Mouse (Mus musculus) thymus, adult 2 months (tissue): ENCODE results near the gene Fam98c. TPM values are rescaled to one million over a fixed set of nuclear protein-coding genes. Genes with fewer than 3 reads are reported as not detected.

Experiments used
- DNase-seq: peaks from one replicate; pipeline ENCODE4 v3.0.0; 2021
- H3K27ac ChIP-seq: fragments of 200-500 bp; 2 replicates; pipeline ENCODE4 v1.5.1; 2012; ENCODE audit warnings: low read length, control low read depth; ENCODE audit not compliant: control insufficient read depth, insufficient read depth
- H3K27me3 ChIP-seq: fragments of 200-500 bp; 2 replicates; pipeline ENCODE4 v1.6.1; 2012; ENCODE audit warnings: mild to moderate bottlenecking, low read length, moderate library complexity, mixed read lengths; ENCODE audit not compliant: control insufficient read depth, insufficient read depth
- H3K36me3 ChIP-seq: fragments of 200-500 bp; 2 replicates; pipeline ENCODE4 v1.6.1; 2012; ENCODE audit warnings: mild to moderate bottlenecking, low read length, moderate library complexity; ENCODE audit not compliant: control insufficient read depth, insufficient read depth
- H3K4me1 ChIP-seq: fragments of 200-500 bp; replicated peaks from 2 replicates; pipeline ENCODE4 v1.6.1; 2012; ENCODE audit warnings: low read length; ENCODE audit not compliant: control insufficient read depth, insufficient read depth
- H3K4me3 ChIP-seq: fragments of 200-500 bp; 2 replicates; pipeline ENCODE4 v1.5.1; 2012; ENCODE audit warnings: mild to moderate bottlenecking, low read length, control low read depth, moderate library complexity; ENCODE audit not compliant: control insufficient read depth, insufficient read depth
- CTCF ChIP-seq: fragments of 200-500 bp; IDR thresholded peaks from 2 replicates; pipeline ENCODE4 v1.5.1; 2012; ENCODE audit warnings: mild to moderate bottlenecking, control low read depth, low read length, moderate library complexity, borderline replicate concordance; ENCODE audit not compliant: control insufficient read depth, poor library complexity, insufficient read depth; ENCODE audit errors: extremely low read depth
- POLR2A ChIP-seq: fragments of 200-500 bp; IDR thresholded peaks from 2 replicates; pipeline ENCODE4 v1.6.1; 2012; ENCODE audit warnings: mild to moderate bottlenecking, low read length, control low read depth, moderate library complexity; ENCODE audit not compliant: control insufficient read depth, poor library complexity, insufficient read depth; ENCODE audit errors: extremely low read depth
- WGBS: fragments of 180-500 bp; shearing (Covaris S2); methylation state at CpG from one replicate; pipeline ENCODE4 v1.1.7; 2018; 5-methylcytosine and 5-hydroxymethylcytosine counted together
- polyA plus RNA-seq: library from polyadenylated mRNA; depleted of rRNA; stranded (reverse); fragments of >200 nt; gene quantifications from 2 replicates; pipeline ENCODE4 v1.2.3, GENCODE M21; 2012

Fam98c gene
- polyA plus RNA-seq, 1 experiment = 92.3 TPM

DNA sequence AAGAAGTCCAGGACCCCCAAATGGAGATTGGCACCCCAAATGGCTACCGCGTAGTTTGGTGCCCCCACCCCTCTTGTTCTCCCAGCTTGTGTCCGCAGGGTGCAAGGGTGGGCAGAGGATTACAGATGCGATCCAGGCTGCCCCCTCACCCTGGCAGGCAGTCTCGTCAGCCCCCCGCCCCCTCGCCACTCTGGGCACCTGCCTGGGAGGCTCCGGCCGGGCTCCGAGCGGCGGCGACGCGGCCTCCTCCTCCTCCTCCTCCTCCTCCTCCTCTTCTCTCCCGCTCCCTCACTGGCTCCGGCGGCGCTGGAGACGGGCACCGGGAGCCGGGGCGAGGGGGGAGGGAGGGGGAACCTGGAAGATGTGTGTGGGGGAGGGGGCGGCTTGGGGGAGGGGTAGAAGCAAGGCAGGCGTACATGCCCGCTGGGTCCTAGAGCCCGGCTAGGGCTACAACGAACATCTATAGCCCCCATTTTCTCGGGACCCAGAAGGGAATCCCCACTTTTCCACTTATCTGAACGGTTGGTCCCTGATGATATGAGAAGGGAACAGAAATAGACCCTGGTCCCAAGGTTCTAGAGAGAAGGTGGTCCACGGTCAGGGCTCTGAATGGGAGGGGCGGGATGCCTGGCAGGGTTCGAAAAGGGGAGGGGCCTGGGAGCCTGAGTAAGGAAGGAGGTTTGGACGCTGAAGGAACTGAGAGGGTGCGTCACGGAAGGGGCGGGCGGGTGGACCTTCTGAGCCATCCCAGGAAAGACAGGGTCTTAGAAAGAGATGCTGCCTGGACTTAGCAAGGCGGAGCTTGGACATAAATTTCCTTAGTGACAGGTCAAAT, 13.4 kb upstream of the Fam98c start:
- DNase-seq = peak; percentile 25
- H3K4me1 ChIP-seq = peaks cover 31% of the 10 kb centered on the region
- TF ChIP-seq CTCF (no peak), POLR2A (no peak)

DNA sequence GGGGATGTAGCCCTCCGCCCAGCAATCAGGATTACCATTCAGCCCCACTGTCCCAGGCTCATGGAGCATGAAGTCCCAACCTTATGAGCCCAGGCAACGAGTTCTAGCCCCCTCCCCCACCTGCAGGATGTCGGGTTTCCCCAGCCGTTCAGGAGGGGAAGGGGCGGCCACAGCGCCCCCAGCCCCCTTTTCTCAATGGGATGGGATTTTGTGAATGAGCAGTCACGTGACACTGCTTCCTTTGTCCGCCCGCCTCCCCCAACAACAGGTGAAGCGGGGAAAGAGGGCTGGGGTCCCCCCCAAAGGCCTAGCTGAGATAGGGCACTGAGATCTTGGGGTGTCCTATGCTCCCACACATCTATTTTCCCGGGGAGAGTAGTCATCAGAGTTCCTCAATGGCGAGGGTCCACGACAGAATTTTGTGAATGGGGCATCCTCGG, 12.8 kb upstream of the Fam98c start:
- 11% methylated on average over 14 of the region's 14 CpGs for WGBS
- no peak for TF ChIP-seq CTCF
- no peak for TF ChIP-seq POLR2A
- H3K4me1 ChIP-seq = peaks cover 31% of the 10 kb centered on the region

More for the DNA sequence above, 13.4 kb upstream of the Fam98c start:
- no peak overlapping the region for H3K27ac ChIP-seq
- WGBS = 2% methylated on average over 31 of the region's 39 CpGs
- peaks cover 20% of the 10 kb centered on the region for H3K36me3 ChIP-seq
- H3K4me3 ChIP-seq = peak overlapping the region; percentile 31
- peaks cover 21% of the 10 kb centered on the region for H3K27me3 ChIP-seq

DNA sequence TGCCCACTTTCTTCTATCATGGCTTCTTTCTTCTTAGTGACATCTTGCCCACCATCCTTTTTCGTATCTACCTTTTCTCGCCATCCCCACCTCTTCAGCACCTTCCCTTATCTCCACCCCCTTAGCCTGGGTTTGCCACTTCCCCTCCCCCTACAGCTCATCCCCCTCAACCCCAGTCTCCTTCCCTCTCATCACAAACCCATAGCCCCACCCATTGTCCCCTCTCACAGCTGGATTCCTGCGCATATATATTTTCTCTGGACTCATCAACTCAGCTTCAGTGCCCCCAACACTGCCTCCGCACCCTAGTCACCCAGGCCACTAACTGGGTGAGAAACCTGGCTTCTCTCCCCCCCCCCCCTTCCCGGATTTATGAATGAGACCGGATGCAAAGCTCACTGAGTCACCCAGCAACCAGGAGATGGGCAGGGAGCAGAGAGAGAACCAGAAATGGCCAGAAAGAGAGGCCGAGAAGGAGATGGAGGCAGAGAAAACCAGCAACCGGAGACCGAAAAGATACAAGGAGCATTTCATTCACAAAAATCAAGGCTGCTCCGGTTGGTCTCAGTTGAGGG, 12.2 kb upstream of the Fam98c start:
- 56% methylated on average over 10 of the region's 10 CpGs for WGBS
- Histone ChIP-seq H3K4me3 (no peak overlapping the region), H3K27me3 (peaks cover 21% of the 10 kb centered on the region), H3K27ac (no peak overlapping the region), H3K36me3 (peaks cover 8% of the 10 kb centered on the region), H3K4me1 (peaks cover 31% of the 10 kb centered on the region)
- TF ChIP-seq CTCF (no peak), POLR2A (no peak)
- DNase-seq = no peak

More for the DNA sequence above, 12.8 kb upstream of the Fam98c start:
- Histone ChIP-seq H3K36me3 (peaks cover 14% of the 10 kb centered on the region), H3K4me3 (peak overlapping the region; percentile 31; the same call in 1 of the 2 replicates), H3K27me3 (peaks cover 21% of the 10 kb centered on the region), H3K27ac (no peak overlapping the region)
- DNase-seq = no peak

DNA sequence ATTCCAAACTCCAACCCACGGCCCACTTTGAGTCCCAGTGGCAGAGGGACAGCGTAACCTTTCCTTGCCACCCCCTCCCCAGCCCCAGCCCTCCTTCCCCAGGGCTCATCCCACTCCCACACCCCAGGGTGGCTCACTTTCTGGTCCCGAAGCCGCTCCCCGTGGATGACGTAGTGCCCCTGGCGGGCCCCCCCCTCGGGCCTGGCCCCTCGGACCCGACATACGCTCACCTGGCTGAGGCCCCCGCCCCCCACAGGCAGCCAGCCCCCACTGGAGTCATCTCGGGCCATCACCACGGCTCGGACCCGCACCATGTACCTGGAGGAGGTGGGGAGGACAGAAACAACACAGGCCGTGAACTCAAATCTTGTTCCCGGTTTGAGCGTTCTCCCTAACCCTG, 11.6 kb upstream of the Fam98c start:
- no peak for DNase-seq
- 86% methylated on average over 18 of the region's 19 CpGs for WGBS
- peaks cover 21% of the 10 kb centered on the region for H3K27me3 ChIP-seq
- peaks cover 2% of the 10 kb centered on the region for H3K36me3 ChIP-seq
- H3K27ac ChIP-seq = no peak overlapping the region
- H3K4me1 ChIP-seq = peaks cover 34% of the 10 kb centered on the region
- H3K4me3 ChIP-seq = no peak overlapping the region
- TF ChIP-seq POLR2A = no peak
- no peak for TF ChIP-seq CTCF

DNA sequence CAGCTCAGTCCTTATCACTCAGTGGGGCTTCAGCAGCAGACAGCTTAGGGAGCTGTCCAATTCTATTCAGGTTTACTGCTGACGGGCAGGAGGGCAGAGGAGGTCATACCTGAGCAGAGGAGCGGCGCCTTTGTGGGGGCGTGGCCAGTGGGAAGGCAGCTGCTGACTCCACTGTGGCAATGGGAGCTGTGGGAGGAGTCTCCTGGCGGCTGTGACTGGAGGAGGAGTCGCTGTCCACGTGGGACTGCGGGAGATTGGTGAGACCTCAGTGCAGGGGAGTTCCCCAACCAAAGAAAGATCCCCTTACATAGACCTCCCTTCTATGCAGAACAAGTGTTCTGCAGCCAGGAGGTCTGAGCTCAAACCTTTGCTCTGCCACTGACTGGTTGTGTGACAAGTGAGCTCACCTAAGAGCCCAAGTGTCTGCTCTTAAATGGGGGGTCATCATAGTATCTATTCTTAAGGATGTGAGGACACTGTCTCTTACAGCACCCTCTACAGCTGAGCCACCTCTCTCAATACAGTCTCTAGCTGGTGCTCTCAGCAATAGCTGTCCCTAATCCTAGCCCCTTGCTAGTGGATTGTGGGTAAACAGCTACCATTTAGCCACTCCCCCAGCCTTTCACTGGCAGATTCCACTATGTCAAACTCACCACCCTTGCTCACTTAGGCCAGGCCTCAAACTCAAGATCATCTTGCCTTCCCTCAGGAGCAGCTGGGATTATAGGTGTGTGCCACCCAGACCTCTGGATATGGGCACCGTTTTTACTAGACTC, 6.9 kb upstream of the Fam98c start:
- no peak overlapping the region for H3K27ac ChIP-seq
- H3K27me3 ChIP-seq = no peaks in the 10 kb centered on the region
- peak; percentile 21 for DNase-seq
- peaks cover 4% of the 10 kb centered on the region; the same call in 1 of the 2 replicates for H3K4me1 ChIP-seq
- no peaks in the 10 kb centered on the region for H3K36me3 ChIP-seq
- WGBS = 29% methylated on average over 9 of the region's 9 CpGs
- TF ChIP-seq POLR2A (no peak), CTCF (no peak)
- no peak overlapping the region for H3K4me3 ChIP-seq

DNA sequence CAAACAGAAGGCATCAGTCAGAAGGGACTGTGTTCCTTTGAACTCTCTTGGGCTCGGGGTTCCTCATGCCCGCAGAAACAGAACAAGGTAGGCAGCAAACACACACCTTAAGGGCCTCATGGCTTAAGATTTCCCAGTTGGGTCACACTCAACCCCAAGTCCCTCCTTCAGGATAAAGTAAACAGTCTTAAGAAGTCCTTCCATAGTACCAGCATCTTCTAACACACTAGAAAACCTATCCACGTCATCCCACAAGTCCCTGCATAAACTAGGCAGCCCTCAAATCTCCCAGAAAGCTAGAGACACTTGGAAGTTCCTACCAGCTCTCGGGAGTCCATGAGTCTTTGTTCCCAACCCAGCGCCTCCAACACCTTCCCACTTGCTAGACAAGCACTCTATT, 6.3 kb upstream of the Fam98c start:
- no peak overlapping the region for H3K4me3 ChIP-seq
- WGBS = 97% methylated on average over 5 of the region's 5 CpGs
- H3K27me3 ChIP-seq = no peaks in the 10 kb centered on the region
- H3K36me3 ChIP-seq = no peaks in the 10 kb centered on the region
- no peak overlapping the region for H3K27ac ChIP-seq
- no peak for DNase-seq
- TF ChIP-seq CTCF = no peak
- TF ChIP-seq POLR2A = no peak
- peaks cover 4% of the 10 kb centered on the region; the same call in 1 of the 2 replicates for H3K4me1 ChIP-seq
